Mouse (Mus musculus) E14TG2a.4 (cell line): ENCODE data around the gene Pdzk1ip1.

Experiments used
- CTCF ChIP-seq: conservative IDR thresholded peaks from 2 replicates; pipeline ENCODE4 v1.5.1; 2014; ENCODE audit warnings: low read length
- NANOG ChIP-seq: IDR thresholded peaks from 2 replicates; pipeline ENCODE4 v1.6.1; 2014; ENCODE audit warnings: borderline replicate concordance, low read length, mixed read lengths

GRCm38 (mm10) chr4:115056921-115057673, 31.4 kb upstream of the Pdzk1ip1 start:
- TF ChIP-seq CTCF (no peak), NANOG (no peak)
